Mouse (Mus musculus) CH12.LX (cell line): ENCODE measurements around the gene Hspa1a.

Experiments used
- CTCF ChIP-seq, 2 experiments: IDR thresholded peaks in 1 of 2; conservative IDR thresholded peaks in 1 of 2; 2 replicates each; pipeline ENCODE4 v1.5.1; 2011 to 2012; ENCODE audit warnings: low read depth in 2 of 2, low read length in 2 of 2, improper control_type of control experiment in 1 of 2, inconsistent platforms in 1 of 2, mild to moderate bottlenecking in 1 of 2, moderate library complexity in 1 of 2
- E2F4 ChIP-seq: IDR thresholded peaks from 2 replicates; pipeline ENCODE4 v1.6.1; 2011; ENCODE audit warnings: low read depth, low read length, improper control_type of control experiment; ENCODE audit not compliant: insufficient replicate concordance
- ELF1 ChIP-seq: IDR thresholded peaks from 2 replicates; pipeline ENCODE4 v1.6.1; 2014; ENCODE audit warnings: low read depth, mild to moderate bottlenecking, inconsistent platforms, low read length, improper control_type of control experiment
- GABPA ChIP-seq: IDR thresholded peaks from 2 replicates; pipeline ENCODE4 v1.6.1; 2012; ENCODE audit warnings: low read depth, low read length, improper control_type of control experiment, inconsistent platforms; ENCODE audit not compliant: insufficient replicate concordance
- HCFC1 ChIP-seq: IDR thresholded peaks from 2 replicates; pipeline ENCODE4 v1.6.1; 2012; ENCODE audit warnings: low read depth, mild to moderate bottlenecking, inconsistent platforms, low read length, improper control_type of control experiment
- KAT2A ChIP-seq: IDR thresholded peaks from 2 replicates; pipeline ENCODE4 v1.6.1; 2012; ENCODE audit warnings: low read length, improper control_type of control experiment, inconsistent platforms; ENCODE audit not compliant: insufficient replicate concordance
- MAFK ChIP-seq: IDR thresholded peaks from 2 replicates; pipeline ENCODE4 v1.6.1; 2011; ENCODE audit warnings: low read length, improper control_type of control experiment; ENCODE audit not compliant: insufficient replicate concordance
- MAX ChIP-seq: IDR thresholded peaks from 2 replicates; pipeline ENCODE4 v1.6.1; 2011; ENCODE audit warnings: low read length, improper control_type of control experiment
- MYC ChIP-seq: IDR thresholded peaks from 2 replicates; pipeline ENCODE4 v1.6.1; 2011; ENCODE audit warnings: low read depth, mild to moderate bottlenecking, improper control_type of control experiment, low read length
- NELFE ChIP-seq: IDR thresholded peaks from 2 replicates; pipeline ENCODE4 v1.6.1; 2011; ENCODE audit warnings: low read depth, low read length, improper control_type of control experiment
- POLR2A ChIP-seq: IDR thresholded peaks from 2 replicates; pipeline ENCODE4 v1.6.1; 2011; ENCODE audit warnings: low read depth, mild to moderate bottlenecking, improper control_type of control experiment, low read length
- POLR2AphosphoS2 ChIP-seq: IDR thresholded peaks from 2 replicates; pipeline ENCODE4 v1.6.1; 2011; ENCODE audit warnings: low read depth, low read length, improper control_type of control experiment
- USF2 ChIP-seq: conservative IDR thresholded peaks from 2 replicates; pipeline ENCODE4 v1.6.1; 2011; ENCODE audit warnings: low read depth, low read length, improper control_type of control experiment
- ZC3H11A ChIP-seq: IDR thresholded peaks from 2 replicates; pipeline ENCODE4 v1.6.1; 2012; ENCODE audit warnings: low read depth, mild to moderate bottlenecking, inconsistent platforms, low read length, improper control_type of control experiment

- no peak for TF ChIP-seq CTCF (conservative IDR thresholded peaks at IDR 0.05 in 1 of 2, IDR thresholded peaks at IDR 0.05 in 1 of 2; ENCODE audit: low read depth in 2 of 2, low read length in 2 of 2)
- TF ChIP-seq MAX = no peak
- TF ChIP-seq MAFK = no peak
- TF ChIP-seq ZC3H11A = no peak
- no peak for TF ChIP-seq USF2
- TF ChIP-seq KAT2A = no peak
- TF ChIP-seq POLR2A = no peak
- TF ChIP-seq MYC = no peak
- TF ChIP-seq GABPA = no peak
- no peak for TF ChIP-seq POLR2AphosphoS2
- no peak for TF ChIP-seq ELF1
- no peak for TF ChIP-seq NELFE
- TF ChIP-seq HCFC1 = no peak
- no peak for TF ChIP-seq E2F4
Measured at GRCm38 (mm10) chr17:34937960-34938505, 33.9 kb downstream of the Hspa1a start.
